Mouse (Mus musculus) brain, adult 2 months (tissue): ENCODE results near the gene Slc44a1.

Experiments
- DNase-seq: peaks from one replicate; pipeline ENCODE4 v3.0.0; 2011; ENCODE audit warnings: low read depth, low spot score

The Slc44a1 gene

DNA sequence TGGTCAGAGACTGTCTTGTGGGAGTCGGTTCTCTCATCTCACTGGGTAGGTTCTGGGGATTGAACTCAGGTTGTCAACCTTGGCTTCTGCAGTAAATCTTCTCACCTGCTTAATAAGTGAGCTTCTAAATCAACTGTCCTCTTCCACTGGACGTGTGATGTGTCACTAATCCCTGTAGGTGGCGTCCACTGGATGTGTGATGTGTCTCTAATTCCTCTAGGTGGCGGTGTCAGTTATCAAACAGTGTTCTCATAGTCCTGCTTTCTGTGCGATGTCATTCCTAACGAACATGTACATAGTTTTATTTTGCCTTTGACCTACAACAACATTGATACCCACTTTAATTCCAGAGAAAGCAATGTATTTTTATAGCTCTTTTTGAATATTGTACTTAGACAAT is 160.2 kb downstream of the Slc44a1 start:
- peak; percentile 60 for DNase-seq

DNA sequence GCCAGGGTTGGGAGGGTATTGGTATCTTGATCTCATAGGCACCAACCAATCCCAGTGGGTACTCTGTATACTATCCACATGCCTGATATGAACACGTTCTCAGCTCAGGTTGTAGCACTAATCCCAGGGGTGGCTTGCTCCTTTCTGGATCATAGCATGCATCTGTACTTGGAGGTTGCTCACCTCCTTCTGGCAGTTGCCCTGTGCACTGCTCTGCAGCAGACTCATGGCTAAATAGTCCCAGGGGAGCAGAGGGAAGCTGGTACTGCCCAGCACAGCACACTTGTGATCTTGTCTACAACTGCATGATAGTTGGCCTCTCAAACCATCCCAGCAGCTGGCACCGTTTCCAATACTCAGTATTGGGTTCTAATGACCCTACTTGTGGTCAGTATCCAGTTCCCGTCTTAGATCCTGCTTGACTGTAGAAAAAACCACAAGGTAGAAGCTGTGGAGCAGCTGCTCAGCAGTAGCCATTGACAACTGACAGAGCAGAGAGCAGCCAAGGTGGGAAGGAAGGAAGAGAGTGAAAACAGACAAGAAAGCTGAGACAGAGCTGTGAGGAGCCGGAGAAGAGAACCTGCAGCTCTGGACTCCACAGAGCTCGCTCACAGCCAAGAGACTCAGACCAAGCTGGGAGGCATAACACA is 174.5 kb downstream of the Slc44a1 start:
- DNase-seq, result no peak

DNA sequence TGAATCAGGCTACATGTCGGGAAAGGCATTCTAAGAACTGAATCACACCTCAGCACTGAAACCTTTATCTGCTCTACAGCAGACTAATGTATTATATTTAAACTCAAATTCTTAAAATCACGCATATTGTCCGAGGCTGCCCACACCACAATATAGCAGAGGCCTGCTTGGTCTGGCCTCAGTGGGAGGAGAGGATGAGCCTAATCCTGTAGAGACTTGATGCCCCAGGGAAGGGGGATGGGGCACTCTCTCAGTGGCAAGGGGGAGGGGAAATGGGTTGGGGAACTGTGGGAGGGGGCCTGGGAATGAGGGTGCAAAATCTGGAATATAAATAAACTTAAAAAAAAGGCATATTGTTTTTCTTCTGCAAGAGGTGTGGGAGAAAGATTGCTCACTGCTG is 177.8 kb downstream of the Slc44a1 start:
- no peak for DNase-seq

DNA sequence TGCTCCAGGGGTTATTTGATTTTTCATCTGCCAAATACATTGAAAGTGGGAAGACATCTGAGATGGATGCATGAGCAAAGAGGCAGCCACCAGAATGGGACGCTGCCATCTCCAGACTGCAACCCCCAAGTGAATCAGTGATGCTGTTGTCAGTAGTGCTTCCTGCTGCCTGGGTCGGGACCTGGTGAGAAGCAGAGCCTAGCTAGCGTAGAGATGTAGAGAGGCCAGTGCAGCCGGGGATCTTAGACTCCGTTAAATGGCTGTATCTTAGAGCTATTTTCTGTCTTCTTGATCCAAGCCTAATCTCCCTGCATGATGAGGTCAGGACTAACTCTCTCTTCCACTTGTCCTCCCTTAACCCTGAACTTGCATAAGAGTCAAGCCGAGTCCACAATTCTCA is 179.9 kb downstream of the Slc44a1 start:
- DNase-seq, result no peak

DNA sequence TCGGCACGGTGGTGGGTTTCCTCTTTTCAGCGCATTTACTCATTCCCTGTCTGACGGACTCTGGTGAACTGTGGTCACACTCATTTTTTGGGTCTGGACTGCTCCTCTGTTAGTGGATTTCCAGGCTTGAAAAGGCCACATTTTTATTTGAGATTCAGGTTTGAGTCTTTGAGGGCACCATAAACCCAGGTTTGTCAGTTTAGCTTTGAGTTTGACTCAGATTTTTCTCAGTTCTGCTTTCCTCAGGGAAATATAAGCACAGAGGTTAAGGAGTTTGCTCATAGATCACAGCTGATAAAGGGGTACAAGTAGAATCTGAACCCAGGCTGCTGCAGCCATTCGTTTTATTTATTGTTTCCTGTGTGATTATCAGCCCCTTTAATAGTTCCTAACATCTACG is 180.9 kb downstream of the Slc44a1 start:
- no peak for DNase-seq

DNA sequence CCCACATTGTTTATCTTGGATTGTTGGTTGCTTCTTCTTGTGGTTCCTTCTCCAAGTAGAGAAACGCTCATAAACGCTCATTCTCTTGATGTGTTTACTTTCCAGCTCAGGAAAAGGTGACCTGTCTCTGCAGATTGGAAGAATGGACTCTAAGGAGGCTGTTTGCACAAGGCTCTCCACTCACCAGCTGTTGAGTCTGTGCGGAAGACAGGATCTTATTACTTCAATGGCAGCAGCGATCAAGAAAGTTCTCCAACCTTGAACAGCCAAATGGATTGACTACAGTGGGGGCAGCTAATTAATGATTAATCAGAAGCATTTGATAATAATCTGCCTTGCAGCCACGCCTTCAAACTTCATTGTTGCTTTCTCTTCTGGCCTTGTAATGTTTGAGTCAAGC is 181.3 kb downstream of the Slc44a1 start:
- DNase-seq, result no peak

DNA sequence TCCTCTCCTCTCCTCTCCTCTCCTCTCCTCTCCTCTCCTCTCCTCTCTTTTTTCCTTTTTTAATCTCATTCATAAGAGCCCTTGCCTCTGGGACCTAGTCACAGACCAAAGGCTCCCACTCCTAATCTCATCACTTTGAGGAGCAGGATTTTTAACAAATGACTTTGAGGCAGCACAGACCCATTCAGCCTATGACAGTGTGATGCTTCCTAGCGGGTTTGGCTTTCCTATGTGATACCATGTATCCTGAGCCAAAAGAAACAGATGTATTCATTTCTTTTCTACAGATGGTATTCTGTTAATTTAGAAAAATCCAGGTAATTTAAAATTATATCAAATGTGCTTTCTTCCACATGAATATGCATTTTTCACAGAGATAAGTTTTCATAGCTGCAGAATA is 183.5 kb downstream of the Slc44a1 start:
- peak; percentile 51 for DNase-seq

DNA sequence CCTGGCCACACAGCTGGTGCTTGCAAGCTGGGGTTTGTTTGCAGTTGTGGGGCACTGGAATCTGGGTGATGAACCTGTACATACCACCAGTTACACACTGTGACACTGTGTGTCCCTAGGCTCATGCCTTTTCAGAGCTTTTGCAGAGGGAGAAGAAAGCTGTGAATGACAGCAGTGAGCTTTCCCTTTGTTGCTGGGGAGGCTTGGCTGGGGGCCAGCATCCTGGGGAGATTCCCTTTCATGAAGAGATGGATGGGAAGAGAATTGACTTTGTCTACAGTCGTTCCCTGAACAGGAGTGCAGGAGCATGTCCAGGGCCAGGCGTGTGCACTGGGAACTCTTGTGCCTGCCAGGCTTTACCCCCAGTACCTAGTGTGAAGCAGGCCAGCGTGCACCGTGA is 184.6 kb downstream of the Slc44a1 start:
- DNase-seq, result peak; percentile 50

DNA sequence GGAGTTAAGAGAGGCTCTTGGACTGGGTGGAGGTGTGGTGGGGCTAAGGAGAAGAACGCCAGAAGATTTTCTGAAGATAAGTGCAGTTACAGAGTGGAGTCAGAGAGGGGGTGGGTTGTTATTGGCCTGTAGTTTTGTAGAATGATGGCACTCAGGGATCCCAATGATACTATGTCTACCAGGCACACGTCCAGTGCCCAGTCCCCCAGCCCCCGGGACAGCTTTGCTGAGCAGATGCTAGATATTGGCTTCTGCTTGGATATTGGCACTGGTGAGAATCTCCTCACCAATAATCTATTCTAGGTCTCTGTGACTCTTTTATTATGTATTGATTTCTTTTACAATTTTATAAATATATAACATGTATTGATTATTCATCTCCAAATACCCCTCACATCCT is 185.1 kb downstream of the Slc44a1 start:
- no peak for DNase-seq

DNA sequence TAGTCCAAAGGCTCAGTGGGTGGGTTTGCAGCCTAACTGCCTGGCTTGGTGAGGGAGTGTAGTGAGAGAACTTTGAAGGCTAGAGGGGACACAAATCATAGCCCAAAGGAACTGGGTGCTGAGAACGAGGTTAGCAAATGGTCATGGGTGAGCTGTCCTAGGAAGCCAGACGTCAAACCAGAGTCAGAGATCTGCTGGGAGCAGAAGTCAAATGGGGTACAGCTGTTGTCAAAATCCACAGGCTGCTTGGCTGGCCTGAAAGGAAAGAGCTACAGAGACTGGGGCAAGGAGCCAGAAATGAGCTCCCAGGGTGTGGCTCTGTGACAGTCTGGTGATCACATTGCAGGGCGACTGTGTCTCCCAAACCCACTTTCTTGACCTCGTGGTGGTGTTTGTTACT is 188.7 kb downstream of the Slc44a1 start:
- no peak for DNase-seq

DNA sequence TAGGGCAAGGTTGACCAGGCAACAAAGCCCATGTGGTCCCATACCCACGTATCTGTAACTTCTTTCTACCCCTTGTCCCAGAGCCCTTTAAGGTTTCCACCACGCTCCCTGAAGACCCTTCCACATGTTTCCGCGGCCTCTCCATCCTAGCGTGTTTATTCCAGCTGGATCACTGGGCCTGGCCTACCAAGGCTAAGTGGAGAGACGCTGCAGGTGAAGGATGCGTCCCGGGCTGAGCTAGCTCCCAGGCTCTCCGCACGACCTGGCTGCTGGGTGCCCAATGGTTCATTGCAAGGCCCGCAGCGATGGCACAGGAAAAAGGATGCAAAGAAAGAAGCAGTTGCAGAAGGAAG is 190.7 kb downstream of the Slc44a1 start:
- DNase-seq, result no peak

DNA sequence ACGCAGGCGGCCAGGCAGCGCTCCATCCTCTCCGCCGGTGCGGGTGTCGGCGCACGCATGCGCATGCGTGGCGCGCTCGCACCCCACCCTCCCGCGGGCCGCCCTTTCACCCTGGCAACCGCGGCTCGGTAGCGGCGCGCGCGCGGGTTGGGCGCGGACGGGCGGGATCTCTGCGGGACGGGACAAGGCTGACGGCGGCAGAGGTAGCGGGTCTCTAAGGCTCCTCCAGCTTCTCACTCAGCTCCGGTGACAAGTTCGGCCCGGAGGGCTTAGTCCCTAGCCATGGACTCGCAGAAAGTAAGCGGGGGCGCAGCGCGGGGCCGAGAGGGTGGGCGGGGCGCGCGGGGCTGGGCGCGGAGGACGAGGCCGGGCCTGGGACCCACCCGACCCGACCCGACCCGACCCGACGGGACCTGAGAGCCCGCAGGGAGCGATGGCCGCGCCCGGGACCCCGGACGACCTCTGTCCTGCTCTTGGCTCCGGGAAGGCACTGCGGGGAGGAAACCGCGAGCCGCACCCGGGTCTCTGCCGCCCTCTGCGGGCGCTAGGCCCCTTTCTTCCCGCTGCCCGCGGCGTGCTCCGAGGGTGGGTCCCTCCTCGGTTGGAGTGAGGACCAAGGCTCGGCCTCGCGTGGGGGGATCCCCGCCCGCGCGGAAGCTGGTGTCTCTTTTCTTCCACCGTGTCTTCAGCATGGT is 191.2 kb downstream of the Slc44a1 start, which contains the start of gene Fsd1l:
Gene Fsd1l, plus strand, starts transcription at position 156 of the 695 bp plus-strand sequence.
- peak; percentile 89 for DNase-seq

DNA sequence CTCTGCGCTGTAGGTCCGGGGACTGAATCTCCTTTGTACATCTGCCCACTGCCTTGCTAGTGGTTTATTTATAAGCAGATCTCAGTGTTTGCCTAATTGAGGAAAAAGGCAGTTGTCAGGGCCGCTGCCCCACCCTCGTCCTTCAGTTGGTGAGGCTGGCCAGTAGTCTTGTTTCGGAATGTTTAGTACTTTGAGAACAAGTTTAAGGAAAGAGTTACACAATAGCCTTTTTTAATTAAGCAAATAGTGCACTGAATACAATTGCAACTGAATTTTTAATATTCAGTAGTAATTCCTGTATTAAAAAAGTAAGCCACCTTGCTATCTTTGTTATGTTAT is 191.8 kb downstream of the Slc44a1 start:
- no peak for DNase-seq

DNA sequence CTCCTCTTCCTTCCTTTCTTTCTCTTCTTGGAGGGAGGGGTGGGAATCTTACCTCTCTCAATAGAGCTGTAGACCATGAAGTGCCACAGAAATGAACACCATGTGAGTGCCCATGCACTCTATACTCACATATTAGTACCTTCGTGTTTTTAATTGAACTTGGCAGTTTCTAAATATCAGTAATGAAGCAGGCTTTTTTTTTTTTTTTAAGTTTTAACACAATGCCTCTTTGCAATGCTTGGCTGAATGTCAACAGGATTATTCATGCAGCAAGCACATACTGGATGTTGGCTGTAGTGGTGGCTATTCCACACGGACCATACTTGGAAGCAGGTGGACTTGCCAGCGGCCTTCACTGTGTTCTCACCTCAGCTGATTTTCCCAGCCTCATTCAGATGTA is 195.1 kb downstream of the Slc44a1 start:
- DNase-seq, result peak; percentile 44

DNA sequence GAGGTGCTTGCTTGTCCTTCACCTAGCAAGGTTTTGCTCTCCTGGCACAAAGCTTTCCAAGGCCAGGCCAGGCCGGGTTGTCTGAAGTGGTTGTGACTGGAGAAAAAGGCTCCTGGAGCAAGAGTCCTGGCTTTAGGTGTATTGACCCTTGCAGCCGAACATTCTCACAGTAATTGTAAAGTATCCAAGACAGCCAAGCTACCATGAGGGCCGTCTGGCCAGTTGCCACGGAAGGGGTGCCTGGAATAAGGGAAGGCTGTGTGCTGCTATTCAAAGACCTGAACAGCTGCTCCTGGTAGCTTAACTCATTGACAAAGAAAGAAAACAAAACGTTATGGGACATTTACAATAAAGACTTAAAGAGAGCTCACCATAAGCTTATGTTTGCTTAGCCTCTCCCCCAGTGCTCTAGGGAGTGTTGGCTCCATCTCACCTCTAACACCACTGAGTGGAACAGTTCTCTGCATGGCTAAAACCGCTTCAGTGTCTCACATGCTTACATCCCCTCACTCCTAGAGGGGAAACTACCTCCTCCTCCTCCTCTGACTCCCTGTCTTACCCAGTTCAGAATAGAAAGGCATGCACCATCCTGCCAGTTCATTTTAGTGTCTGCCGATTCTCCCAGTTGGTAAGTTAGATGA is 197.2 kb downstream of the Slc44a1 start:
- peak; percentile 23 for DNase-seq

DNA sequence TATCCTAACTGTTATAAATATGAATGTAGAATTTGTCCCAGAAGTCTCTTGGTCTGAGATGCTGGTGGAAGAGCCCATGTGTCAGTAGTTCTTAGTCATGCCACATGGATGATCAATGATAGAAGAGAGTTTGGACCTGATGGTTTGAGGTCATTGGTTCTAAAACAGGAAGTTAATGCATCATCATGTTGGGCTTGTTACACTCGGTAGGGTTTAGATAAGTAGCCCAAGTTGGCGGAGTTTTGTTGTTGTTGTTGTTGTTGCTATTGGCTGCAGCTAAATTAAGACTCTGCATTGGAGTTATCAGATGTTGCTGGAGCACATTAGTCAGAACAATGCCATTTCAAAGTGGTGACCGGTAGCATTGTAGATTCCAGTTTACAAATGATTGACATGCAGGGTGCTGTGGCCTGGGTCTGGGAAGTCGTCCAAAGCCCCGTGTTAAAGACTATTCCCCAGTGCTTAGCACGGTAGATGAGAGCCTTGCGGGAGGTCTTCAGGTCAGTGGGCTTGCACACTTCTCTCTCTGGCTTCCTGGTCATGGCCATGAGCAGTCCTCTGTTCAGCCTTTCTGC is 198.4 kb downstream of the Slc44a1 start:
- no peak for DNase-seq

DNA sequence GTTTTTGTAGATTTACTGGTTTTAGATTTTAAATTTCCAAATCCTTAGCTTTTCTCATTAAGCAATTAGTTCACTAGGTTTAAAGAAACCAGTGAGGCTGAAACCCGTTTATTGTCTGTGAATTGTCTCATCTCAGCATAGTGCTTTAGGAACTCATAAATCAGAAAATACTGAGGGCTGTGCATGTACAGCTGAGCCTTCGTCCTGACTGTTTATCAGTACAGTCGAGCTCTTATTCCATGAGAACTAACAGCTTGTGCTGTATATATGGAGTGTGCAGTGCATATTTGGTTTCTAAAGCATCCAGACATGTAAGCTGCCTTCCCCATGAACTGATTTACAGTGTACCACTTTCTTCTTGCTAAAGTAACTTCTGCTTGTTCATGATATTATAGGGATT is 217.8 kb downstream of the Slc44a1 start:
- no peak for DNase-seq

DNA sequence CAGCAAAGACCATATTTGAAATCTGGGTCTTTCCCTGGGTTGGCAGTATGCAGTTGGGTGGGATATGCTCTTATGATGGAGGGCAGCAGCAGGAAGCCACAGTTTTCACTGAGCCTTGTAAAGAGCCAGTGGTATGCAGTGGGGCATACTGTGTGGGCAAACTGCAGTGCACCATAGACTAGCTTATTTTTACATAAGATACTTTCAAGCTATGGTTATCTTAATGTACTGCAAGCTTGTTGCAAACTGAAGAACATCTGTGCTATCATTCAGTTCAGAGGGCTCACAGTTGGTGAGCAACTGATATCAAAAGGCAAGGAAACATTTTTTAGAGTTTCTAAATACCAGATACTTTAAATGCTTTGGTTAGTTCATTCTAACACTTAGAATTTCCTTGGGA is 220.5 kb downstream of the Slc44a1 start:
- DNase-seq, result no peak
